Mouse (Mus musculus) limb, embryonic 15.5 days (tissue): ENCODE measurements around the gene Plcl1. TPM values are rescaled to one million over a fixed set of nuclear protein-coding genes. Genes with fewer than 3 reads are reported as not detected.

Source experiments
- ATAC-seq: fragments of 200-750 bp; cut with Nextera tagmentation; 2 replicates; pipeline ENCODE4 v1.8.0; 2017; ENCODE audit warnings: low read depth, moderate TSS enrichment; ENCODE audit not compliant: insufficient number of reproducible peaks, low FRiP score, low TSS enrichment
- H3K27ac ChIP-seq: fragments of 300-500 bp; sonication (generic); 2 replicates; pipeline ENCODE4 v1.5.1; 2015; ENCODE audit warnings: moderate library complexity, mild to moderate bottlenecking, inconsistent platforms
- H3K27me3 ChIP-seq: fragments of 300-500 bp; sonication (generic); 2 replicates; pipeline ENCODE4 v1.6.1; 2015; ENCODE audit warnings: inconsistent platforms
- H3K36me3 ChIP-seq: fragments of 300-500 bp; sonication (generic); 2 replicates; pipeline ENCODE4 v1.6.1; 2015; ENCODE audit warnings: inconsistent platforms
- H3K4me1 ChIP-seq: fragments of 300-500 bp; sonication (generic); 2 replicates; pipeline ENCODE4 v1.6.1; 2015; ENCODE audit warnings: inconsistent platforms
- H3K4me2 ChIP-seq: fragments of 300-500 bp; sonication (generic); 2 replicates; pipeline ENCODE4 v1.6.1; 2015; ENCODE audit warnings: mild to moderate bottlenecking, inconsistent platforms
- H3K4me3 ChIP-seq: fragments of 300-500 bp; sonication (generic); 2 replicates; pipeline ENCODE4 v1.5.1; 2015; ENCODE audit warnings: mild to moderate bottlenecking, inconsistent platforms
- H3K9ac ChIP-seq: fragments of 300-500 bp; sonication (generic); 2 replicates; pipeline ENCODE4 v1.6.1; 2015; ENCODE audit warnings: inconsistent platforms
- H3K9me3 ChIP-seq: fragments of 300-500 bp; sonication (generic); 2 replicates; pipeline ENCODE4 v1.6.1; 2016; ENCODE audit warnings: inconsistent platforms
- WGBS: fragments of 180-500 bp; shearing (Covaris S2); methylation state at CpG from one replicate; pipeline ENCODE4 v1.1.7; 2015; 5-methylcytosine and 5-hydroxymethylcytosine counted together
- polyA plus RNA-seq: library from polyadenylated mRNA; unstranded; fragments of >200 nt; fragmentation: Nextera tagmentation; extraction: Ambion mirVana; gene quantifications from 2 replicates; pipeline ENCODE4 v1.2.1, GENCODE M21; 2015

Plcl1 gene
- polyA plus RNA-seq, 1 experiment from 2014 or later = 2.4 TPM

DNA sequence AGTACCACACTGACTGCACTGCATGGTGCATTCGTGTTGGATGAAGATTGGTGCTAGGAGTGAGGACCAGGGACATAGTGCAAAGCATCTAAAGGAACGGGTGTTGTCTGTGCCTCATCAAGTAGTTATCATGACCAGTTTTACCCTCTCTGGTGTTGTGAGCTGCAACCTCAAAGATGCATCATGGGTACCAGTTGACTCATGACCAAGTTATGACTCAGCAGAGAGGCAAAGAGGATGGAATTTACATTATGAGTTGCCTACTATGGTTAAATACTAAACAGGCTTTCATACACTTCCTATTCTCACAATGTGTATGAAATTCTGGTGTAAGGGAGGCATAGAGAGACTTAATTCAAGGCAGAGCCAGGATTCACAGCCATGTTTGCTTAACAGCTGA is 4.9 kb downstream of the Plcl1 start:
- WGBS = 72% methylated on average over 2 of the region's 2 CpGs
- H3K4me3 ChIP-seq = no peak overlapping the region
- H3K36me3 ChIP-seq = no peaks in the 10 kb centered on the region
- no peak overlapping the region for H3K9ac ChIP-seq
- H3K4me1 ChIP-seq = peaks cover 7% of the 10 kb centered on the region; the same call in 1 of the 2 replicates
- no peak overlapping the region for H3K27ac ChIP-seq
- H3K9me3 ChIP-seq = no peaks in the 10 kb centered on the region
- no peak overlapping the region for H3K4me2 ChIP-seq
- ATAC-seq = no peak
- H3K27me3 ChIP-seq = peaks cover 4% of the 10 kb centered on the region

DNA sequence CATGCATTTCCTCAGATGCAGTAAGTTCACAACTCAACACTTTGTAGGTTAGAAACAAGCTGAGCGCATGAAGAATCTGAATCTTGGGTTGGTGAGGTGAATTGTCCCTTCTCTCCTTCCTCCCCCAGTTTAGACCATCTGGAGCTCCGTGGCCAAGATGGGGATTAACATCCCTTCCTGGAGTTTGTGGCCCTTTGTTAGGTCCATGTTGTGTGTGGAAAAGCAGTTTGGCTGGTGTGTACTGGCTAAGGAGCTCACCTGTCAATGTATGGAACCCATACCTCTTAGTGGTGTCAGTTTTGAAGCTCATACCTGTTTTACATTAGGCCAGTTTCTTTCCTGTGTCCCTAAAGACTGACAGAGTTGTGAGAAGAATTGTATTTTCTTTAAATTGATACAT is 5.4 kb downstream of the Plcl1 start:
- Histone ChIP-seq H3K4me3 (no peak overlapping the region), H3K9me3 (no peaks in the 10 kb centered on the region), H3K9ac (no peak overlapping the region), H3K36me3 (no peaks in the 10 kb centered on the region), H3K4me2 (no peak overlapping the region), H3K27me3 (peaks cover 4% of the 10 kb centered on the region), H3K4me1 (peaks cover 7% of the 10 kb centered on the region; the same call in 1 of the 2 replicates), H3K27ac (no peak overlapping the region)
- ATAC-seq = no peak
- 83% methylated on average over 2 of the region's 2 CpGs for WGBS

DNA sequence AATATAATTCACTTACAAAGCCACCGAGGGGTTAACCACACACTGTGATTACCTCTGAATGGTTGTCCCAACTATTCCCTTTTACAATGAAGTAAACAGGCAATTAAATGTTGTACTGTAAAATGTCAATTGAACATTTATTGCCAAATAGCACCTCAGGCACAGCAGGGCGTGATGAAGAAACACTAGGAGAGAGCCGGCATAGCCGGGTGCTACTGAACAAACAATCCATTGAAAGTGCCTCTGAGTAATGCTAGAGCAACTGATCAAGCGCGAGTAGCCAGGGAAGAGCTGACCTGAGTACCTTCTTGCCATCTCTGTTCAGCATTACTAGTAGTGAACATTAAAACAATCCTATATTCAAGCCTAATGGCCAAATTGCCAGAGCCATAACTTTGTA is 6.8 kb downstream of the Plcl1 start:
- H3K9ac ChIP-seq = no peak overlapping the region
- no peak overlapping the region for H3K4me2 ChIP-seq
- no peak overlapping the region for H3K4me3 ChIP-seq
- no peaks in the 10 kb centered on the region for H3K36me3 ChIP-seq
- 33% methylated on average over 6 of the region's 6 CpGs for WGBS
- no peaks in the 10 kb centered on the region for H3K4me1 ChIP-seq
- ATAC-seq = no peak
- H3K27ac ChIP-seq = no peak overlapping the region
- no peaks in the 10 kb centered on the region; the same call in 1 of the 2 replicates for H3K27me3 ChIP-seq
- no peaks in the 10 kb centered on the region for H3K9me3 ChIP-seq

DNA sequence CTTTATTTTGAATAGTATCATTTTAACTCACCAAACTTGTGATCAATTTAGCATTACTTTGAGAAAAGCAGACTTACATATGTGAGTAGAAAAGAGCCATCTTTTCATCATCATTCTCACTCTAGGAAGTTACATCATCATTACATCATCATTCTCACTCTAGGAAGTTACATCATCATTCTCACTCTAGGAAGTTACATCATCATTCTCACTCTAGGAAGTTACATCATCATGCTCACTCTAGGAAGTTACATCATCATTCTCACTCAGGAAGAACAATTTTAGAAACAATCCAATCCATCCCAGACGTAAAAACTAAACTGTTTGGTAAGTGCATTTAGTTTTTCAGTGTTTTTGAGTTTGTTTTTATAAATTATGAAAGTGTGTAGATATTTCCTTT is 7.8 kb downstream of the Plcl1 start:
- Histone ChIP-seq H3K4me2 (no peak overlapping the region), H3K9me3 (no peaks in the 10 kb centered on the region), H3K4me1 (no peaks in the 10 kb centered on the region), H3K9ac (no peak overlapping the region), H3K27me3 (no peaks in the 10 kb centered on the region), H3K36me3 (no peaks in the 10 kb centered on the region), H3K27ac (no peak overlapping the region), H3K4me3 (no peak overlapping the region)
- ATAC-seq = no peak
- WGBS = 62% methylated on average over 1 of the region's 1 CpGs

DNA sequence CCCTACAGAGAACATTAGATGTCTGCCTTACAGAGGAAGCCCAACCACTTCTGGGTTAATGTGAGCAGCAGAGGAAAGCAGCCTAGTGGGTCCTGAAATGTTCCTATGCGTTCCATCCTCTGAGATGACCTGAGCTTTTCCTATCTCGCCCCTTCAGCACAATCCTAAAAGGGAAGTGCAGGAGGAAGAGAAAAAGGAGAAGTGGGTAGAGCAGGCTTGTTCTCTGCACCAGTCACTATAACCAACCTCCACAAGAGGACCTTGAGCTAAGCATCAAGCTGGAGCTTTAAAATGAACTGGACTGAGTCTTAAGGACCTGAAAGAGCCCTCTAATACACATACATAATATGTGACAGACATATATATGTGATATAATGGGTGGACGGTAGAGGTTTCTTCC is 13.2 kb downstream of the Plcl1 start:
- Histone ChIP-seq H3K4me3 (no peak overlapping the region), H3K4me2 (no peak overlapping the region), H3K36me3 (no peaks in the 10 kb centered on the region), H3K4me1 (no peaks in the 10 kb centered on the region), H3K9me3 (no peaks in the 10 kb centered on the region), H3K27ac (no peak overlapping the region), H3K9ac (no peak overlapping the region), H3K27me3 (no peaks in the 10 kb centered on the region)
- 85% methylated on average over 3 of the region's 3 CpGs for WGBS
- ATAC-seq = no peak

DNA sequence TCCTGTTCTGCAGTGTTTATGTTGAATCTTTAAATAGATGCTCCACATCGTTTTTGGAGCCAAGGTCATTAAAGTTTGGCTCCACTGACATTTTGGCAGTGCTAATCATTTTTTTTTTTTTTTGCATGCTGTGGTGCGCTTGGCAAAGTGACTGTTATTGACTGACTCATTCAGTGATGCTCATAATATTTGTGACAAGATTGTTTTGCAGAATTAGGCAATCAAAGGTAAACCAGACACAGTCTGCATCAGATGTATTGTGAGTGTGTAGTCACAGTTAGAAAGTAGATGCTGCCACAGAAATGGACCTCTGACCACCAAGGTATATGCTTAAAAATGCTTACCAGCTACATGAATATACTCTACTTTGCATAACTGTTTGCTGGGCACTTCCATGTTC is 21.9 kb downstream of the Plcl1 start:
- H3K27me3 ChIP-seq = no peaks in the 10 kb centered on the region
- no peak overlapping the region for H3K4me2 ChIP-seq
- no peak overlapping the region for H3K9ac ChIP-seq
- no peaks in the 10 kb centered on the region for H3K36me3 ChIP-seq
- ATAC-seq = no peak
- H3K4me3 ChIP-seq = no peak overlapping the region
- H3K4me1 ChIP-seq = no peaks in the 10 kb centered on the region
- no peak overlapping the region for H3K27ac ChIP-seq
- no peaks in the 10 kb centered on the region for H3K9me3 ChIP-seq
- WGBS = 72% methylated on average over 2 of the region's 2 CpGs

DNA sequence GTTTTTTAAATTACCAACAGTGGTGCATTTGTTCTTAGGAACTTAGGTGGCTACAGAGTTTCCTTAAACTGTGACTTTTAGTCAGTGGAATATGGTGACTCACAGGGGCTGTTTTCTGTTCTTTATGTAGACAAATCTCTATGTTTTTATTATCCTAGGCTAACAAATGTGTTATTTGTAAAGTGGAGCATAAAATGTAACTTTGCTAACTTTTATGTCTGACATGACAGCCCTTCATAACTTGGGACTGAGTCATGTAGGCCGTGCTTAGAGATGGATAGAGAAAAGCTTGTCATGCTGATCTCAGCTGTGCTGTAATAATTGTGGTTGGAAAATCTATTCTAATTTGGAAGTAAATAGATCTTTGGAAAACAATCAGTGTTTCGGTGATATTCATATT is 23.3 kb downstream of the Plcl1 start:
- H3K36me3 ChIP-seq = no peaks in the 10 kb centered on the region
- WGBS = 82% methylated on average over 2 of the region's 2 CpGs
- H3K27ac ChIP-seq = no peak overlapping the region
- H3K4me2 ChIP-seq = no peak overlapping the region
- H3K9ac ChIP-seq = no peak overlapping the region
- no peak for ATAC-seq
- no peaks in the 10 kb centered on the region for H3K9me3 ChIP-seq
- H3K4me3 ChIP-seq = no peak overlapping the region
- no peaks in the 10 kb centered on the region for H3K27me3 ChIP-seq
- no peaks in the 10 kb centered on the region for H3K4me1 ChIP-seq

DNA sequence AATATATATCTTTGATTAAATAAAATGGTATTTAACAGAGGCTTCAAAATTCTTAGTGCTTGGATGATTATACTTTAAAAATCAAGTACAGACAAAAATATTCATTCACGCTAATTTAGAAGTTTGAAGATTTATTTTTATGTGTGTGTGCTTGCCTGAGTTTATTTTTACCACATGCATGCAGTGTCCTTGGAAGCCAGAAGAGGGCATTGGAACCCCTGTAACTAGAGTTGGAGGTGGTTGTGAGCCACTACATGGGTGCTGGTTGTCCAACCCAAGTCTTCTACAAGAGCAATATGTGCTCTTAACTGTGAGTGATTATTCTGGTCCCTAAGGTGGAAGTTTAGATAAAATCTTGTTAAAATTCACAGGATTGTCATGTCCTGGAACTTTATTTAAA is 24.0 kb downstream of the Plcl1 start:
- Histone ChIP-seq H3K4me1 (peaks cover 2% of the 10 kb centered on the region; the same call in 1 of the 2 replicates), H3K9me3 (no peaks in the 10 kb centered on the region), H3K36me3 (no peaks in the 10 kb centered on the region), H3K27ac (no peak overlapping the region), H3K9ac (no peak overlapping the region), H3K4me2 (no peak overlapping the region), H3K4me3 (no peak overlapping the region), H3K27me3 (no peaks in the 10 kb centered on the region)
- no peak for ATAC-seq
- 93% methylated on average over 1 of the region's 1 CpGs for WGBS

DNA sequence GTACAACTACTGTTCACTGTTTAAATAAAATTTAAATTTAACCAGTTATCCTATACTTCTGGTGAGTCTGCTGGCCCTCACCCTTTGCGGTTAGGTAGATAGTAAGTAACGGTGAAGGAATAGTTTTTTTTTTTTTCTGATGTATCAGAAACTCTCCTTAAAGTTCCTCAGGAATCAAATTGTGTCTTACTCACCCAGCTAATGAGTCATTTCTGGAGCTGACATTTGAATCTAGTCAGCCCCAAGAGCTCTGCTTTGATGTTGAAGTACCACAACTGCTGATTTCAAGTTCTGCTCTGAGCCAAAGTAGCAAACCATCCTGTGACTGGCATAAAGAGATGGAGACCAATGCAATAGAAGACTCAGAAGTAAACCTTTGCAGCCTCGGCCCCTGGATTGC is 24.9 kb downstream of the Plcl1 start:
- Histone ChIP-seq H3K4me2 (no peak overlapping the region), H3K4me1 (peaks cover 3% of the 10 kb centered on the region; the same call in 1 of the 2 replicates), H3K27me3 (no peaks in the 10 kb centered on the region), H3K9ac (no peak overlapping the region), H3K4me3 (no peak overlapping the region), H3K27ac (no peak overlapping the region), H3K9me3 (no peaks in the 10 kb centered on the region), H3K36me3 (no peaks in the 10 kb centered on the region)
- no peak for ATAC-seq
- 91% methylated on average over 3 of the region's 3 CpGs for WGBS

DNA sequence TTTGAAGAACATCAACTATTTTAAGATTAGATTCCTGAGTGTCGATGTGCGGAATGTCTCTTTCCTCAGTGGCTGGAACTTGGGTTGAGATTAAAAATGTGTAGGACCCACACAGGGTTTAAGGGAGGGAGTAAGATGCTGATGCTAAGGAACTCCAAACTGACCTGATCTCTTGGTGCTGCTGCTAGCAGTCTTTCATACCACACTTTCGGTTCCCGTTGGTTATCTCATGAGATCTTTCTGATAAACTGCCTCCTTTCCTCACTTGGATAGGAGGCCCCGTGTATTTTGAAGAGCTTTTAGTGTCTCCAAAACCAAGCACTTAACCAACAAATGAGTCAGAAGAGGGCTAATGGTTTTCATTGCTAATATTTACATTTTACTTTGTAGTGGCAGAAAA is 30.9 kb downstream of the Plcl1 start:
- no peak overlapping the region for H3K4me2 ChIP-seq
- no peaks in the 10 kb centered on the region for H3K36me3 ChIP-seq
- H3K4me3 ChIP-seq = no peak overlapping the region
- no peak overlapping the region for H3K27ac ChIP-seq
- H3K4me1 ChIP-seq = peaks cover 5% of the 10 kb centered on the region; the same call in 1 of the 2 replicates
- H3K9ac ChIP-seq = no peak overlapping the region
- H3K27me3 ChIP-seq = no peaks in the 10 kb centered on the region
- 73% methylated on average over 5 of the region's 5 CpGs for WGBS
- no peaks in the 10 kb centered on the region for H3K9me3 ChIP-seq
- ATAC-seq = no peak

DNA sequence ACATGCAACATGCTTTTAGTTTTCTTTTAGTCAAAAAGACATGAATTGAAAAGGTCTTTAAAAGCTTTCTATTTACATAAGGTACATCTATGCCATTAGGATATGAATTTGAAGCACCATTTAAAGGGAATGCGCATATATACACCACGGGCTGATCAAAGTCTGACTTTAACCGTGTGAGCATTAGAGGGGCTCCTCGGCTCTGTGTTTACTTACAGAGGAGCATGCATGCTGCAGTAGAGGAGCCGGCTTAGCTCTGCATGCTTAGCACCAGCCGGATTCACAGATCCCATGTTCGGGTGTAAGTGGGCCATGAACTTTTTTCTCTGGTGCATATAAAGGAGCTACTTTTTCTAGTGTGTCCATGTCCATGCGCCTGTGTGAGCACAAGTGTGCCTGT is 31.4 kb downstream of the Plcl1 start:
- Histone ChIP-seq H3K4me2 (no peak overlapping the region), H3K4me1 (peaks cover 5% of the 10 kb centered on the region; the same call in 1 of the 2 replicates), H3K9ac (no peak overlapping the region), H3K27me3 (no peaks in the 10 kb centered on the region), H3K4me3 (no peak overlapping the region), H3K36me3 (no peaks in the 10 kb centered on the region), H3K9me3 (no peaks in the 10 kb centered on the region), H3K27ac (no peak overlapping the region)
- WGBS = 76% methylated on average over 8 of the region's 8 CpGs
- ATAC-seq = no peak

DNA sequence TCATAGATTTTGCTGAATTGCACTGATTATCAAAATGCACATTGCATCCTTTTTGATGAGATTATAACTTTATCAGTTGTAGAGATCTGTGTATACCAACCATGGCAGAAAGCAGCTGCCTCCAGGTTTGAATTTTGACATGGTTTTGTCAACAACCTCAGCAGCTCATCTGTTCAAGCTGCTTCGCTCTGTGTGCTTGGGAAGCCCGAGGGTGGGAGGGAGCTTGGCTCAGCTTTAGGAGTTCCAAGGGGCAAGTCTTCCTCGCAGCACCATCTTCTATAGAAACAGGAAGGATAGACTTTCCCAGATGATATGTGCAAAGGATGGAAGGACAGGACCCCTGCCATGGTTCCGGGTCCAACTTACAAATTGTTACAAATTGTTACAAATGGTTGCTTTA is 32.9 kb downstream of the Plcl1 start:
- no peak overlapping the region for H3K27ac ChIP-seq
- H3K9me3 ChIP-seq = no peaks in the 10 kb centered on the region
- no peak overlapping the region for H3K9ac ChIP-seq
- H3K36me3 ChIP-seq = no peaks in the 10 kb centered on the region
- WGBS = 80% methylated on average over 4 of the region's 4 CpGs
- no peak overlapping the region for H3K4me2 ChIP-seq
- no peaks in the 10 kb centered on the region for H3K27me3 ChIP-seq
- no peak overlapping the region for H3K4me3 ChIP-seq
- ATAC-seq = no peak
- H3K4me1 ChIP-seq = peaks cover 5% of the 10 kb centered on the region; the same call in 1 of the 2 replicates

DNA sequence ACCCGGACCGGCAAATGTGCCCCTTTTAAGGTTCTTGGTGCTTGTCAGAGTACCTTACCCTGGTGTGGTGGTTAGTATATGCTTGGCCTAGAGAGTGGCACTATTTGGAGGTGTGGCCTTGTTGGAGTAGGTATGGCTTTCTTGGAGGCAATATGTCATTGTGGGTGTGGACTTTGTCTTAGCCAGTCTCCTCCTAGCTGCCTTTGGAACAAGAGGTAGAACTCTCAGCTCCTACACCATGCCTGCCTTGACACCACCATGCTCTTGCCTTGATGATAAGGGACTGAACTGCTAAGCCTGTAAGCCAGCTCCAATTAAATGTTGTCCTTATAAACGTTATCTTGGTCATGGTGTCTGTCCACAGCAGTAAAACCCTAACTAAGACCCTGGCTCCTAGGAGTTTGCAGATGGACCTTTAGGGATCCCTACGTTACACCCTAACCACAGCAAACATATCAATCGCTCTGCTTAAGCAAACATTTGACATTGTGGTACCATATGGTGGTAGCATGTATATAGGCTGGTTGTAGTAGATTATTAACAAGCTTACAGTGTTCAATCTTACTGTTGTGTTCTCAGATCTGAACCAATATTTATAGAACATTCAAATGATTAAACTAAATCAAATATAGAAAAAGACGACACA is 39.4 kb downstream of the Plcl1 start:
- Histone ChIP-seq H3K4me3 (no peak overlapping the region), H3K27ac (no peak overlapping the region), H3K4me1 (no peaks in the 10 kb centered on the region), H3K27me3 (no peaks in the 10 kb centered on the region), H3K4me2 (no peak overlapping the region), H3K9me3 (no peaks in the 10 kb centered on the region), H3K36me3 (no peaks in the 10 kb centered on the region), H3K9ac (no peak overlapping the region)
- no peak for ATAC-seq
- WGBS = 85% methylated on average over 6 of the region's 6 CpGs
